Mouse (Mus musculus): ENCODE data around the gene Mark3.

GRCm38 (mm10) chr12:111674850-111675486, 100.6 kb downstream of the Mark3 start:
- TF ChIP-seq GATA1 (IDR thresholded peaks at IDR 0.05; ENCODE audit: borderline replicate concordance, low read length) (no peak), FLI1 (IDR thresholded peaks at IDR 0.05; ENCODE audit: low read length) (no peak)

Measured in megakaryocyte, embryonic 14.5 days (primary cell).